ENCODE assay signal across 8 mouse cellular contexts in genomic region chr9:108305629-108306520, GRCm38 (mm10). TPM values are rescaled to one million over a fixed set of nuclear protein-coding genes. Genes with fewer than 3 reads are reported as not detected.
A peak's percentile ranks its signal among the peaks of the same experiment; 100 is the strongest.
DNase-seq lines count a peak whose midpoint lies in the region; ATAC-seq lines count a peak whose summit lies in the region.

TSS of gene Rhoa (plus strand) at chr9:108306129.
TSS of gene Tcta (minus strand) at chr9:108306160.

- H3K9me3 ChIP-seq in forebrain, embryonic 14.5 days (replicated peaks; ENCODE audit: control insufficient read depth, low read length): no peaks in the 10 kb centered on the region
- H3K9me3 ChIP-seq in neural tube, embryonic 15.5 days (replicated peaks): no peaks in the 10 kb centered on the region

- under 1% methylated on average over 68 of the region's 81 CpGs for WGBS in forebrain, embryonic 14.5 days
- WGBS in neural tube, embryonic 15.5 days: under 1% methylated on average over 77 of the region's 81 CpGs

- peak; percentile 98 for ATAC-seq in forebrain, embryonic 14.5 days
- ATAC-seq in neural tube, embryonic 15.5 days (ENCODE audit: low FRiP score): peak; percentile 97

- peak within 1 kb of the TSS; percentile 96 for H3K4me3 ChIP-seq in forebrain, embryonic 14.5 days (ENCODE audit: low read depth, low read length)
- peak within 1 kb of the TSS; percentile 83 for H3K4me3 ChIP-seq in neural tube, embryonic 15.5 days (replicated peaks)

- peaks cover 24% of the 10 kb centered on the region for H3K36me3 ChIP-seq in forebrain, embryonic 14.5 days (ENCODE audit: control insufficient read depth, insufficient read depth, low read length)
- peaks cover 29% of the 10 kb centered on the region for H3K36me3 ChIP-seq in neural tube, embryonic 15.5 days

- DNase-seq in ES-CJ7 (ENCODE audit: low read depth, low spot score): peak; percentile 100
- peak; percentile 99 for DNase-seq in cerebellum, adult 11 months
- DNase-seq in forebrain, embryonic 14.5 days (ENCODE audit: low spot score): peak; percentile 100
- DNase-seq in heart, postnatal 14 days: peak; percentile 96 to 97
- DNase-seq in layer of hippocampus, adult 11-12 months (ENCODE audit: low spot score): peak; percentile 100
- peak; percentile 100 for DNase-seq in lung, adult 18-20 months
- peak; percentile 99 for DNase-seq in testis, postnatal 14 days (ENCODE audit: low spot score)

- H3K27me3 ChIP-seq in forebrain, embryonic 14.5 days (replicated peaks; ENCODE audit: control insufficient read depth, insufficient read depth, low read length): no peaks in the 10 kb centered on the region
- H3K27me3 ChIP-seq in neural tube, embryonic 15.5 days (replicated peaks): no peaks in the 10 kb centered on the region

- H3K4me2 ChIP-seq in forebrain, embryonic 14.5 days (ENCODE audit: low read length): peak within 1 kb of the TSS; percentile 86
- peak within 1 kb of the TSS; percentile 92 for H3K4me2 ChIP-seq in neural tube, embryonic 15.5 days

- peaks cover 20% of the 10 kb centered on the region for H3K4me1 ChIP-seq in forebrain, embryonic 14.5 days (ENCODE audit: control insufficient read depth, insufficient read depth, low read length)
- H3K4me1 ChIP-seq in neural tube, embryonic 15.5 days: peaks cover 55% of the 10 kb centered on the region

- peak within 1 kb of the TSS; percentile 90 for H3K9ac ChIP-seq in forebrain, embryonic 14.5 days (ENCODE audit: low read length)
- H3K9ac ChIP-seq in neural tube, embryonic 15.5 days (replicated peaks): peak within 1 kb of the TSS; percentile 92

- peak within 1 kb of the TSS; percentile 98 for H3K27ac ChIP-seq in forebrain, embryonic 14.5 days (ENCODE audit: low read depth, low read length)
- H3K27ac ChIP-seq in neural tube, embryonic 15.5 days (replicated peaks): peak within 1 kb of the TSS; percentile 97

- intact Hi-C loops in heart, postnatal 14 days (cut with DNase I): loop anchor here (2.0 kb wide), 1 partner anchor 33 kb away; the partner anchor contains the start of gene Gpx1

RNA-seq across cellular contexts. Expression of gene Rhoa, which starts in this region (rescaled TPM):
- polyA plus RNA-seq in forebrain, embryonic 14.5 days (2014; fragmentation: Nextera tagmentation; extraction: Ambion mirVana): 276 and 307 TPM in 2 replicates
- total RNA-seq in heart, postnatal 14 days (2021): 100 to 1,000 TPM; 250 to 262 TPM
- polyA plus RNA-seq in neural tube, embryonic 15.5 days (2015; fragmentation: Nextera tagmentation; extraction: Ambion mirVana): 261 and 304 TPM in 2 replicates

RNA-seq across cellular contexts. Expression of gene Tcta, which starts in this region (rescaled TPM):
- 38.9 and 50.8 TPM in 2 replicates for polyA plus RNA-seq in forebrain, embryonic 14.5 days (2014; fragmentation: Nextera tagmentation; extraction: Ambion mirVana)
- total RNA-seq in heart, postnatal 14 days (2021): 10 to 100 TPM; 25.4 to 25.5 TPM
- polyA plus RNA-seq in neural tube, embryonic 15.5 days (2015; fragmentation: Nextera tagmentation; extraction: Ambion mirVana): 49.2 and 52.0 TPM in 2 replicates

Comparison
In these comparisons a context has a peak if more than half of its experiments do, and no peak if none do; other contexts are left out.
1. Peak in every context shown above with its lines: DNase-seq, ATAC-seq, H3K4me3 ChIP-seq and H3K27ac ChIP-seq.